Mouse (Mus musculus) liver, embryonic 14.5 days (tissue): ENCODE data around the gene Lrrc2.

ENCODE experiments used
- CTCF ChIP-seq: IDR thresholded peaks from 2 replicates; pipeline ENCODE4 v1.5.1; 2016; ENCODE audit warnings: antibody characterized with exemption, low read depth, control low read depth
- EP300 ChIP-seq: IDR thresholded peaks from 2 replicates; pipeline ENCODE4 v1.6.1; 2016; ENCODE audit warnings: antibody characterized with exemption, low read depth

GRCm38 (mm10) chr9:110947900-110948299 lies 3.4 kb upstream of the Lrrc2 start:
- TF ChIP-seq CTCF (no peak), EP300 (no peak)
